In genomic region chr3:69454330-69454729, GRCm38 (mm10) we compare ENCODE assay signal across 17 mouse cellular contexts.
DNase-seq lines count a peak whose midpoint lies in the region; ATAC-seq and TF ChIP-seq lines count a peak whose summit lies in the region.
"Had no signal": no experiment of that assay in that cellular context is flagged by ENCODE, and none has a peak within 500 bp of the region (broad histone marks: within the 10 kb centered on the region; RNA-seq: fewer than 3 reads in every experiment).

No protein-coding gene starts in this region.

- H3K79me2 ChIP-seq in CH12.LX (replicated peaks; ENCODE audit: control insufficient read depth, extremely low read depth, insufficient read depth, poor library complexity, severe bottlenecking): no peaks in the 10 kb centered on the region

- TF ChIP-seq CTCF in kidney, adult 2 months (conservative IDR thresholded peaks at IDR 0.05; ENCODE audit: insufficient read depth, insufficient read length, low read depth, low read length): no peak
- TF ChIP-seq CTCF in CH12.LX (conservative IDR thresholded peaks at IDR 0.05 in 1 of 2, IDR thresholded peaks at IDR 0.05 in 1 of 2; ENCODE audit: low read depth in 2 of 2, low read length in 2 of 2): peak in 1 of 2 experiments; percentile 57; a peak in 2 of 4 replicates
- TF ChIP-seq CTCF in bone marrow, adult 2 months (IDR thresholded peaks at IDR 0.05; ENCODE audit: control insufficient read depth, insufficient read depth, low read length): peak; percentile 9; the same call in 1 of the 2 replicates

- in situ Hi-C loops in CH12.LX (cut with MboI; ENCODE audit: low pct_ligation_motif_present, low pct_unique_long_range_greater_than_20kb, low sequenced_read_pairs): no loop called here

- peak; percentile 11 for DNase-seq in kidney, postnatal 10 days
- no peak for DNase-seq in kidney, adult 2 months
- peak; percentile 21 for DNase-seq in CH12.LX (ENCODE audit: extremely low read depth)
- DNase-seq in midbrain, embryonic 11.5 days (ENCODE audit: low spot score, missing footprints): no peak
- no peak for DNase-seq in left cerebral cortex, postnatal 14 days (ENCODE audit: low spot score in 2 of 2)
- DNase-seq: cerebellum, adult 11 months; gastrocnemius, postnatal 14 days; heart, postnatal 14 days; kidney, adult 9 months had no signal

- H3K4me2 ChIP-seq in CH12.LX (ENCODE audit: insufficient read depth, low read depth, poor library complexity, severe bottlenecking): no peak overlapping the region
- no peak overlapping the region for H3K4me2 ChIP-seq in stomach, embryonic 16.5 days (ENCODE audit: low read depth, low read length)
- no peak overlapping the region for H3K4me2 ChIP-seq in midbrain, embryonic 11.5 days
- H3K4me2 ChIP-seq: liver, embryonic 15.5 days; midbrain, embryonic 15.5 days had no signal

- TF ChIP-seq EP300 in CH12.LX (IDR thresholded peaks at IDR 0.05; ENCODE audit: low read length): no peak

- H3K4me1 ChIP-seq in kidney, adult 2 months (ENCODE audit: control insufficient read depth, insufficient read depth, low read length): no peaks in the 10 kb centered on the region
- H3K4me1 ChIP-seq in CH12.LX (ENCODE audit: control insufficient read depth in 1 of 2, insufficient read depth in 2 of 2): peaks cover 0 to 10% of the 10 kb centered on the region in 2 experiments; a peak in 2 of 4 replicates
- no peaks in the 10 kb centered on the region for H3K4me1 ChIP-seq in bone marrow, adult 2 months (ENCODE audit: control insufficient read depth, insufficient read depth, low read length)
- no peaks in the 10 kb centered on the region for H3K4me1 ChIP-seq in stomach, embryonic 16.5 days (ENCODE audit: control insufficient read depth, insufficient read depth, low read length)
- H3K4me1 ChIP-seq in midbrain, embryonic 11.5 days (ENCODE audit: control insufficient read depth, insufficient read depth, low read length): no peaks in the 10 kb centered on the region
- H3K4me1 ChIP-seq: liver, embryonic 15.5 days; midbrain, embryonic 15.5 days had no signal

- no peaks in the 10 kb centered on the region for H3K36me3 ChIP-seq in kidney, adult 2 months (ENCODE audit: control insufficient read depth, insufficient read depth, low read length)
- no peaks in the 10 kb centered on the region for H3K36me3 ChIP-seq in CH12.LX (replicated peaks in 1 of 2; ENCODE audit: control insufficient read depth in 1 of 2, insufficient read depth in 1 of 2, low read length in 1 of 2)
- no peaks in the 10 kb centered on the region for H3K36me3 ChIP-seq in stomach, embryonic 16.5 days (ENCODE audit: control insufficient read depth, insufficient read depth, low read length)
- no peaks in the 10 kb centered on the region for H3K36me3 ChIP-seq in midbrain, embryonic 11.5 days (ENCODE audit: control insufficient read depth, insufficient read depth, low read length)
- H3K36me3 ChIP-seq: heart, embryonic 10.5 days; liver, embryonic 15.5 days; midbrain, embryonic 15.5 days had no signal

- intact Hi-C loops in left cerebral cortex, postnatal 14 days (cut with DNase I): no loop called here

- H3K9ac ChIP-seq in CH12.LX (ENCODE audit: insufficient read depth, low read depth): no peak overlapping the region
- H3K9ac ChIP-seq in stomach, embryonic 16.5 days (ENCODE audit: low read length): no peak overlapping the region
- H3K9ac ChIP-seq in midbrain, embryonic 11.5 days (ENCODE audit: low read length): no peak overlapping the region
- H3K9ac ChIP-seq: liver, embryonic 15.5 days; midbrain, embryonic 15.5 days had no signal

- TF ChIP-seq RAD21 in CH12.LX (IDR thresholded peaks at IDR 0.05; ENCODE audit: low read depth, low read length): no peak; the same call in 1 of the 2 replicates

- no peak for ATAC-seq in stomach, embryonic 16.5 days (ENCODE audit: insufficient read depth, low FRiP score)
- no peak for ATAC-seq in midbrain, embryonic 11.5 days (ENCODE audit: low FRiP score)
- ATAC-seq in granulocyte monocyte progenitor cell, adult 5-6 weeks (replicated peaks; ENCODE audit: poor library complexity, severe bottlenecking): no peak
- ATAC-seq: hindbrain, embryonic 16.5 days; midbrain, embryonic 15.5 days had no signal

- dilution Hi-C loops in CH12.LX (cut with MboI; ENCODE audit: extremely low pct_ligation_motif_present, extremely low pct_unique_long_range_greater_than_20kb, low sequenced_read_pairs): no loop called here

- TF ChIP-seq POLR2A in kidney, adult 2 months (IDR thresholded peaks at IDR 0.05; ENCODE audit: low read depth, low read length): no peak
- TF ChIP-seq POLR2A in CH12.LX (IDR thresholded peaks at IDR 0.05; ENCODE audit: low read depth, low read length): no peak
- TF ChIP-seq POLR2A in bone marrow, adult 2 months (IDR thresholded peaks at IDR 0.05; ENCODE audit: borderline replicate concordance, control insufficient read depth, low read depth, low read length): no peak

- no peak overlapping the region for H3K27ac ChIP-seq in kidney, adult 2 months (ENCODE audit: insufficient read depth, low read depth, low read length)
- no peak overlapping the region for H3K27ac ChIP-seq in CH12.LX (ENCODE audit: insufficient read depth, low read depth)
- H3K27ac ChIP-seq in bone marrow, adult 2 months (ENCODE audit: control insufficient read depth, insufficient read depth, low read depth, low read length, poor library complexity): no peak overlapping the region
- 0 out of 2 replicates have a peak overlapping the region, but pooled peaks have one; percentile 17 for H3K27ac ChIP-seq in stomach, embryonic 16.5 days (ENCODE audit: low read length)
- no peak overlapping the region for H3K27ac ChIP-seq in midbrain, embryonic 11.5 days (ENCODE audit: low read depth, low read length)
- H3K27ac ChIP-seq: heart, embryonic 10.5 days; liver, embryonic 15.5 days; macrophage; midbrain, embryonic 15.5 days had no signal

- H3K27me3 ChIP-seq in kidney, adult 2 months (replicated peaks; ENCODE audit: control insufficient read depth, insufficient read depth, low read length): no peaks in the 10 kb centered on the region
- no peaks in the 10 kb centered on the region for H3K27me3 ChIP-seq in CH12.LX (replicated peaks)
- no peaks in the 10 kb centered on the region for H3K27me3 ChIP-seq in stomach, embryonic 16.5 days (ENCODE audit: control insufficient read depth, insufficient read depth, low read length)
- H3K27me3 ChIP-seq in midbrain, embryonic 11.5 days (ENCODE audit: control insufficient read depth, insufficient read depth, low read length): no peaks in the 10 kb centered on the region
- H3K27me3 ChIP-seq: liver, embryonic 15.5 days; midbrain, embryonic 15.5 days had no signal

- 80% methylated on average over 3 of the region's 3 CpGs for WGBS in kidney, adult 2 months
- WGBS in bone marrow, adult 2 months: 41% methylated on average over 3 of the region's 3 CpGs
- WGBS in stomach, embryonic 16.5 days: 72% methylated on average over 3 of the region's 3 CpGs
- 86% methylated on average over 3 of the region's 3 CpGs for WGBS in midbrain, embryonic 11.5 days

- H3K4me3 ChIP-seq in kidney, adult 2 months (ENCODE audit: insufficient read depth, low read depth, low read length): no peak overlapping the region
- no peak overlapping the region for H3K4me3 ChIP-seq in CH12.LX (replicated peaks in 1 of 3; ENCODE audit: low read depth in 2 of 3, low read length in 2 of 3, poor library complexity in 1 of 3)
- no peak overlapping the region for H3K4me3 ChIP-seq in bone marrow, adult 2 months (replicated peaks; ENCODE audit: control insufficient read depth, low read depth, low read length)
- no peak overlapping the region for H3K4me3 ChIP-seq in stomach, embryonic 16.5 days (replicated peaks; ENCODE audit: low read length)
- H3K4me3 ChIP-seq in midbrain, embryonic 11.5 days (ENCODE audit: low read depth, low read length): no peak overlapping the region
- H3K4me3 ChIP-seq: heart, embryonic 10.5 days; liver, embryonic 15.5 days; midbrain, embryonic 15.5 days had no signal

- H3K9me3 ChIP-seq in CH12.LX (replicated peaks; ENCODE audit: low read length): no peaks in the 10 kb centered on the region
- no peaks in the 10 kb centered on the region for H3K9me3 ChIP-seq in stomach, embryonic 16.5 days (replicated peaks; ENCODE audit: control insufficient read depth, low read length)
- no peaks in the 10 kb centered on the region for H3K9me3 ChIP-seq in midbrain, embryonic 11.5 days (ENCODE audit: control insufficient read depth, low read length)
- H3K9me3 ChIP-seq: heart, embryonic 10.5 days; liver, embryonic 15.5 days; midbrain, embryonic 15.5 days had no signal

TF ChIP-seq in CH12.LX, 34 proteins besides CTCF, POLR2A, EP300 and RAD21:
- TF ChIP-seq ZMIZ1 (IDR thresholded peaks at IDR 0.05; ENCODE audit: low read depth, low read length) (no peak), SMC3 (IDR thresholded peaks at IDR 0.05; ENCODE audit: low read depth, low read length) (peak; percentile 43; the same call in 1 of the 2 replicates)

Comparison
In these comparisons a context has a peak if more than half of its experiments do, and no peak if none do; other contexts are left out.
1. DNase-seq: peak in kidney, postnatal 10 days (single experiment) and CH12.LX (single experiment); none in kidney, adult 2 months (single experiment), midbrain, embryonic 11.5 days (single experiment) and left cerebral cortex, postnatal 14 days (0 of 2).